Mouse (Mus musculus): ENCODE measurements at regions not wholly inside any gene's neighbourhood (a gene's known extent, or its start where the extent isn't known, plus 50 kb on each side); places are given as distances from the start of the nearest gene placed in this dataset.
"Not testable (repeated sequence)": the region's sequence is repeated elsewhere in the genome, so short reads cannot be mapped to it uniquely, and the experiment has no call there.

- DNase-seq (ENCODE audit: low read depth, low spot score): no peak
Observed at GRCm38 (mm10) chr10:96240591-96240990, 104.2 kb downstream of the Gm5426 start.

GRCm38 (mm10) chr10:96253671-96254070 is 117.3 kb downstream of the Gm5426 start:
- DNase-seq (ENCODE audit: low read depth, low spot score): no peak

GRCm38 (mm10) chr10:96254250-96254862 is 118.0 kb downstream of the Gm5426 start:
- DNase-seq (ENCODE audit: low read depth, low spot score): no peak

- DNase-seq (ENCODE audit: low read depth, low spot score): no peak
Observed at GRCm38 (mm10) chr10:96257935-96258334, 121.5 kb downstream of the Gm5426 start.

- DNase-seq (ENCODE audit: low read depth, low spot score): no peak
Observed at GRCm38 (mm10) chr10:96259242-96259641, 122.8 kb downstream of the Gm5426 start.

GRCm38 (mm10) chr10:96259648-96260047 is 123.2 kb downstream of the Gm5426 start:
- no peak for DNase-seq (ENCODE audit: low read depth, low spot score)

- no peak for DNase-seq (ENCODE audit: low read depth, low spot score)
Observed at GRCm38 (mm10) chr10:96263544-96263943, 127.1 kb downstream of the Gm5426 start.

GRCm38 (mm10) chr10:96264433-96264832 is 128.0 kb downstream of the Gm5426 start:
- no peak for DNase-seq (ENCODE audit: low read depth, low spot score)

- no peak for DNase-seq (ENCODE audit: low read depth, low spot score)
Observed at GRCm38 (mm10) chr10:96264866-96265265, 128.5 kb downstream of the Gm5426 start.

- no peak for DNase-seq (ENCODE audit: low read depth, low spot score)
Observed at GRCm38 (mm10) chr10:96266100-96266735, 129.8 kb downstream of the Gm5426 start.

GRCm38 (mm10) chr10:96267603-96268002 is 131.2 kb downstream of the Gm5426 start:
- no peak for DNase-seq (ENCODE audit: low read depth, low spot score)

- no peak for DNase-seq (ENCODE audit: low read depth, low spot score)
Observed at GRCm38 (mm10) chr10:96273607-96274365, 137.4 kb downstream of the Gm5426 start.

GRCm38 (mm10) chr10:96280149-96280548 is 143.7 kb downstream of the Gm5426 start:
- no peak for DNase-seq (ENCODE audit: low read depth, low spot score)

- DNase-seq (ENCODE audit: low read depth, low spot score): peak; percentile 73
Observed at GRCm38 (mm10) chr10:96285407-96286093, 149.1 kb downstream of the Gm5426 start.

- DNase-seq (ENCODE audit: low read depth, low spot score): no peak
Observed at GRCm38 (mm10) chr10:96286094-96286485, 149.7 kb downstream of the Gm5426 start.

GRCm38 (mm10) chr10:96289005-96289404 is 152.6 kb downstream of the Gm5426 start:
- not testable (repeated sequence) for DNase-seq (ENCODE audit: low read depth, low spot score)

- no peak for DNase-seq (ENCODE audit: low read depth, low spot score)
Observed at GRCm38 (mm10) chr10:96293622-96294021, 157.2 kb downstream of the Gm5426 start.

GRCm38 (mm10) chr10:96294666-96295065 is 158.3 kb downstream of the Gm5426 start:
- peak; percentile 33 for DNase-seq (ENCODE audit: low read depth, low spot score)

GRCm38 (mm10) chr10:96297658-96298057 is 161.3 kb downstream of the Gm5426 start:
- no peak for DNase-seq (ENCODE audit: low read depth, low spot score)

- no peak for DNase-seq (ENCODE audit: low read depth, low spot score)
Observed at GRCm38 (mm10) chr10:96298566-96298965, 162.2 kb downstream of the Gm5426 start.

GRCm38 (mm10) chr10:96305701-96306100 is 169.3 kb downstream of the Gm5426 start:
- DNase-seq (ENCODE audit: low read depth, low spot score): no peak

Data from ZHBTc4 (cell line).